Mouse (Mus musculus): ENCODE measurements around the gene Cd55.
"Not testable (repeated sequence)": the region's sequence is repeated elsewhere in the genome, so short reads cannot be mapped to it uniquely, and the experiment has no call there.

Cd55 gene

GRCm38 (mm10) chr1:130462084-130462861 lies at the start of gene Cd55:
Cd55 (minus strand) TSS chr1:130462744.
- DNase-seq (ENCODE audit: low spot score) = no peak

DNA sequence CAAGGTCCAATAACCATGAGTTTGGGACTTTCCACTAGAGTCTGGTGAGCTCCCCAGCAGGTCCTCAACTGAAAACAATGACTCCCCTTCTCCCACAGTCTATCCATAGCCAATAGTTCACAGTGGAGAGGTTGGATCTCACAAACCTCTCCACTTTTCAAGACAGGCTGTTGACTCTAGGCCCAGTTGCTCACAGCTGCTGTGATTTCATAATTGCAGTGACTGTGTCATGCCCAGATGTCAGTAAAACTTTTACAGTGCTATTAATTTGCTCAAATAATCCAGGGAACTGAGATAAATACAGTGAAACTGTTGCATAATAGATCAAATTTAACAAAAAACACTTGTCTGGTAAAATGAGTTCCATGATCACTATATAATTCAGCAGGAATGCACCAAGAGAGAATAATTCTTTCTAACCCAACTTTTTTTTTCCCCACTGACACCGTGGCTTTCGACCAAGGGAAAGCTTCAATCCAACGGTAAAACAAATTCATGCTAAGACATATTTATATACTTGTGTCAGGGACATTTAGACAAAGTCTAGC lies 49.4 kb upstream of the Cd55 start:
- DNase-seq (ENCODE audit: low spot score) = no peak

- no peak for DNase-seq (ENCODE audit: low spot score)
These were observed 46.4 kb upstream of the Cd55 start for GRCm38 (mm10) chr1:130508957-130509350.

DNA sequence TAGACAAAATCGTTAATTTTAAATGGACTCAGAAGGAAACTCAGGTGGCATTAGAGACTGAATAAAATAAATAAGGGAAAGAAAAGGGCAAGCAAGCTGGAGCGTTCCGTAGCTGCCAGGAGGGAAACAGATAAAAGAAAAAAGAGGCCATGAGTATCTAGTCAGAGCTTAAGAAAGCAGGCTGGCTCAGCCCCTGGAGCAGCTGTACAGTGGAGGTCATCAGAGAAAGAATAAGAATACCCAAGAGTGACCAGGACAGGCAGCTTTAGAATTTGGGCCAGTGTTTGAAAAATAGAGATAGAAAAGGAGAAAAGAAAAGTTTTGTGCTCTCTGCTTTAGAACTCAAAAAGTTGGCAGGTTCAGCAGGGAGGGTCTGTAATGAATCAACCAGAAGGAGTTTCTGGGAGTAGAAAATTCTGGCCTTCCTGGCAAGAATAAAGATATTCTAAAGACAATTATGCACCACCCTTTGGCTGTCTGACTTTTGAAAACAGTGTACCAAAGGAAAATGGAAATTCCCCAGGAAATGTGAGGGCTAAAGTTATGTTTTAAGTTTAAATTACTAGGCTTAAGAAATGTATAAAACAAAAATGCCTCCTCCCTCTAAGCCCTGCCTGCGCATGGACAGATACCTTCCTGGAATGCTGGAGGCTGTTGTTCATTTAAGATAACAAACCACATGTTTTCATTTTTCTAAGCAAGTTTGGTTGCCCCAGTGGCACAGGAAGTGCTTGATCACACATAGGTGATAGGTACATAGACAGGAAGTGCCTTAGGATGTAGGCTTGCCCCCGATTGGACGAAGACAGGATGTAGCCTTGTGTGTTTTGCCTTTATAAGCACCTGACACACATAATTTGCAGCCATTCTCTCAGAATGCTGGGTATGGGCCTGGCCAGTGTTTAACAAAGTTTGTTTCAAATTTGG lies 45.7 kb upstream of the Cd55 start:
- no peak for DNase-seq (ENCODE audit: low spot score)

GRCm38 (mm10) chr1:130507408-130507807 lies 44.9 kb upstream of the Cd55 start:
- DNase-seq (ENCODE audit: low spot score) = no peak

DNA sequence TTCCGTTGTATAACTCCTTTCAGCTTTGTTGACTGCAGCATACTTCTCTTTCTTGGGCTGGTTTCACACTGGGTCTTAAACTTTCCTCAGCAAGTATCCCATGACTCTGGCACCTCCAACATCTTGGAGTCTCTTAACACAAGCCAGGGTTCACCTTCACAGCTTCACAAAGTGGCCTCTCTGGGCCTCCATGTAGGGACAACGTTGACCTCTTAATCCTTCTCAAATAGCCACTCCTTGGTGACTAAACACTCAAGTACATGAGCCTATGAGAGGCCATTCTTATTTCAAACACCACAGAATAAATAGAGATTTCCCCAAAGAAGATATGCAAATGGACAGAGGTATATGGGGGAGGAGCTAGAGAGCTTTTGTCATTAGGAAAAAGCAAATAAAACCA lies 37.4 kb upstream of the Cd55 start:
- no peak for DNase-seq (ENCODE audit: low spot score)

GRCm38 (mm10) chr1:130498331-130498730 lies 35.8 kb upstream of the Cd55 start:
- no peak for DNase-seq (ENCODE audit: low spot score)

DNA sequence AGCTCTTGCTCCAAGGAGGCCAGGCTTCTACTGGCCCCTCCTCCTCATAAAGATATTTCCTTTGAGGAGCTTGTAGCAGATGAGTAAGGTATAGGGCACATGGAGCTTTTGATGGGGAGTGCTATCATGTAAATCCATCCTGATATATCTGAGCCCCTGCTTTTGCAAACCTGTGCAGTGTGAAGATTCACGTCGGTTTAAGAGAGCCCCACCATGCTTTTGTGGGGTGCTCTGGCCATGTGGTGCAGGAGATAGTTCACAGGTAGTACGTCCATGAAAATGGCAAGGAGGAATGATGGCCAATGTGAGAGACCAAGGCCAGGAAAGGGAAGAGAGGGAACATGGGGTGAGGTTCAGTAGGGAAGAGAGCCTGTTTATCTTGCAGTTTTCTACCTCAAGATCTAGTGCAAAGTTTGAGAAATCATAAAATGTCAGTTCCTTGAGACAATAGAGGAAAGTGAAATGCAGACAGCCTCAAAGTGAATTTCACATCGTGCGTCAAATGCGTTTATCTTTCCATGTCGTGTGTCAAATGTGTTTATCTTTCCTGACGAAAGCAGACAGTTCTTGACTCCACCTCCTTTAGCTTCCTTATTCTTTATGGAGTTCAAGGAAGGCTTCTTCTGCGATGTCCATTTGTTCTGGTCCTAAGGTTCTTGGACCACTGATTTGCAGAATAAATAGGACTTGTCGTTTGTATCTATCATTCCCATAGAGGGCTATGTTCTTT lies 24.4 kb upstream of the Cd55 start:
- no peak for DNase-seq (ENCODE audit: low spot score)

GRCm38 (mm10) chr1:130485828-130486620 lies 23.5 kb upstream of the Cd55 start:
- no peak for DNase-seq (ENCODE audit: low spot score)

DNA sequence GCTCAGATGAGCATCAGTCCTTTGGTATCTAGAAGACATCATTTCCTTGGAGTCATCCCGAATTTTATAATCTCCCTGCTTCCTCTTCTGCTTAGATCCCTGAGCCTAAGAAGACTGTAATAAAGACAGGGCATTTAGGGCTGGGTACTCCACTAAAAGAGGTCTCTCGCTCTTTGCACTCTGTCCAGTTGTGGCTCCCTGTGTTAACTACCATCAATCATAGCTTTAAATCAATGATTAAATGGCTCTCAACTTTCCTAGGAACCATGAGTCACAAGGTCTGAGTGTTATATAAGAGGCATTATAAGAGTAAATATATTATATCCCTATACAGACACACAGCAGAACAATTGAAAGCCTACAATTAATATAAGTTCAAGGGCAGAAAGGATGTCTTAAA lies 22.8 kb upstream of the Cd55 start:
- no peak for DNase-seq (ENCODE audit: low spot score)

- no peak for DNase-seq (ENCODE audit: low spot score)
These were observed 12.4 kb upstream of the Cd55 start for GRCm38 (mm10) chr1:130474936-130475335.

DNA sequence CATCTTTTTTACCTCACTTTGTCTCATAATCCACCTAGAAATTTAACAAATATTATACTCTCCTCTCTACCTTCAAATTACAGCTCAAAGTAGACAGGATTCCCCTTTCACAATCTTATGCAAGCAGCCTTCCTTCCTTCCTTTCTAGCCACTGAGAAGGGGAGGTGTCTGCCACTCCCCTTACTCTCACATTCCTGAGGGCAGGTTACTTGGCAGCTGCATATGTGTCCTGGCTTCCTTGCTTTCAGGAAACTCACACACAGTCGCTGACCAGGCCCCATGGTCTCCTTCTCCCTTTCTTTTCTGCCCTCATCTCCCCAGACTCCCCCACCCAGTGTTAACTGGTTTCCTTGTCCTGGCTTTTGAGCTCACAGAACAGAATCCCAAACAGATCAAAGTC lies 11.7 kb upstream of the Cd55 start:
- no peak for DNase-seq (ENCODE audit: low spot score)

GRCm38 (mm10) chr1:130470074-130470473 lies 7.5 kb upstream of the Cd55 start:
- no peak for DNase-seq (ENCODE audit: low spot score)

DNA sequence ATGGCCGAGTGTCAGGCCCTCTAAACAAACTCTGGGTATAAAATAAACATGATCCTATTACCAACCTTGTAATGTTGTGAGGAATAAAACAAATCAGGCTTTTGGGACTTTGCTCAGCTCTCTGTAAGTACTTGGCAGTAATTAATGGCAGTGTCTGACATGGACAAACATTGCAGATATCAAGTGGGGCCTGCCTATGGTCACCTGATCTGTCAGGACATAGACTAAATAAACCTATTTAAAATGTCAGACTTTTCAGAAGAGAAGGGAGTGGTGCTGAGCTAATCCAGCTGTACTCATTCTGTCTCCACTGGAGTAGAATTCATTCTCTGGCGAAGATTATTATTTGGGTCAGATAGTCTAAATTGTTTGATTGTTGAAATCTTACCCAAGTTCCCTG lies 4.9 kb upstream of the Cd55 start:
- no peak for DNase-seq (ENCODE audit: low spot score)

DNA sequence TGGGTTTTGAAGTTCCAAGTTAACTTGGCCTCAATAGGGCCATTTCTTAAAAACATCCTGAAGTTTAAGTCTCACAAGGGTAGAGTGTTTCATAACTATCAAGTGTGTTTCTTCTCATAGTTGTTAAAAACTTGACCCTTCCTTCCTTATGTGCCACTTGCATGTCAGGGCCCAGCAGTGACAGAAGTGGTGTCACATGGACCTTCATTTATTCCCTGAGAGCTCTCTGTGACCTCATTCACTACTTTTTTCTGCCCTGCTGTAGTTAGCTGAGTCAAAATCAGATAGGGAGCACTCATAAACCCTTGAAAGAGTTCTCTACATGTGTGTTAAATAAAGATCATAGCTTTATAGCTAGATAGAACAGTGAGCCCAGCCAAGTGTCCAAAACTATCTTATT lies 1.6 kb upstream of the Cd55 start:
- DNase-seq (ENCODE audit: low spot score) = no peak

DNA sequence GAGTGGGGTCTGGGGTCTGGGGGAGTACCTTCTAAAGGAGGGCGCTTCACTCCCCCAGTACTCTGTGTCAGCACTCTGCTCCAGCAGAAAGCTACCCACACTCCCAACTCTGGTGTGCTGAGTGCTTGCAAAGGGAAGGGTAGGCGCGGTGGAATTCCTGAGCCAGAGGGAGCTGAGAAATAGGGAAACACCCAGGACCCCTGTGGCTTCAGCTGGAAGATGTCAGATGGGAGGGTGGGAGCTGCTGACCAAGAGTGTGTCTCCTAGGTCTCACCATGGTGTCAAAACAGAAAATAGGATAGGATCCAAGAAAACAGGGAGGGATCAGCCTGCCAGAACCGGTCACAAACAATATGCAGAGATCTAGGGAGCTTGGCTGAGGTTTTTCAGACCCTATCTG lies 323 bp upstream of the Cd55 start:
- DNase-seq (ENCODE audit: low spot score) = no peak

DNA sequence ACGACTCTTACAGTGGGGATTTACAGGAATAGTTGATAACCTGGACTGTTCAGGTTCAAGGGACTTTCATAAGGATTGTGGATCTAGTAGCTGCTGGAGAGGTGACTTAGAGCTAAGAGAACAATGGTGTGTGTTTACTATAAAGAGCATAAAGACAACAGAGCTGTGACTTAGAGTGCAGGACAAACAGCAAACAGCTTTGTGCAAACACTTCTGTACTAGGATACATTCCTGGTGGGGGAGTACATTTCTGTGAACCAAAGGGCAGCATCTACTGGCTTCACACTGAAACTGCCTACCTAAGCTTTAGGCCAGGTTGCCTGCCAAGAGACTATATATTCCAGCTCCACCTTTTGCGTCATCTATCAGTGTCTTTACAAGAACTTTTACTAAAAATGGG lies 7.4 kb downstream of the Cd55 start:
- DNase-seq (ENCODE audit: low spot score) = no peak

DNA sequence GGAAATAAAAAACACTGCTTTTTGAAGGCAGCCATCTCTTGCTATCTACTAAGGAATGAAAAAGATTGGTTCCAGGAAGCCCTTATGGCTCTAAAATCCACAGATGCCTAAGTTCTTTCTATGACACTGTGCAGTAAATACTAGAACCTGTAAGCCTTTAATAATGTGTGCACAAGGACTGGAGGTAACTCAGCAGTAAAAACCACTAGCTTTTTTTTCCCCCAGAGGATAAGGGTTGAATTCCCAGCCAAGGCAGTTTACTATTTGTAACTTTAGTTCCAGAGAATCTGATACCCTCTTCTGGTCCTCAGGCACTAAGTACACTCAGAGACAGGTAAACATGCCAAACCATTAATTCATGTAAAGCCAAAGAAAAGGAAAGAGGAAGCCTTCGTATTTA lies 19.6 kb downstream of the Cd55 start:
- not testable (repeated sequence) for DNase-seq (ENCODE audit: low spot score)

- DNase-seq (ENCODE audit: low spot score) = no peak
These were observed 31.6 kb downstream of the Cd55 start for GRCm38 (mm10) chr1:130430920-130431319.

GRCm38 (mm10) chr1:130428667-130429066 lies 33.9 kb downstream of the Cd55 start:
- not testable (repeated sequence) for DNase-seq (ENCODE audit: low spot score)

DNA sequence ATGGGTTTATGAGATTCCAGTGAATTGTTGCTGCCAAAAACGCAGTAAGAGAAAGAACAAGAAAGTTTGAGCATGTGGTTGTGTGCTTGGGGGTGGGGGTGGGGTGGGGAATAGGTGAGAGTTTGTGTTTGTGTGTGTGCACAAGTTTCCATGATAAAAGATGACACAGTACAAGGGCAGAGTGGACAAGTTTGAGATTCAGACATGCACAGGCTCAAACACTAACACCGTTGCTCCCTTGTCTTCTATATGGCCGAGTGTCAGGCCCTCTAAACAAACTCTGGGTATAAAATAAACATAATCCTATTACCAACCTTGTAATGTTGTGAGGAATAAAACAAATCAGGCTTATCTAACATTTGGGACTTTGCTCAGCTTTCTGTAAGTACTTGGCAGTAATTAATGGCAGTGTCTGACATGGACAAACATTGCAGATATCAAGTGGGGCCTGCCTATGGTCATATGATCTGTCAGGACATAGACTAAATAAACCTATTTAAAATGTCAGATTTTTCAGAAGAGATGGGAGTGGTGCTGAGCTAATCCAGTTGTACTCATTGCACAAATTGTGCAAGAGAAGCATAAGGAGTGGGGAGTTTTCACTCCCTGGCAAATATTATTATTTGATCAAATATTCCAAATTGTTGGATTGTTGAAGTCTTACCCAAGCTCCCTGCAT lies 35.2 kb downstream of the Cd55 start:
- not testable (repeated sequence) for DNase-seq (ENCODE audit: low spot score)
